Comparison of ENCODE assay signal across 12 mouse cellular contexts in the genomic region with DNA sequence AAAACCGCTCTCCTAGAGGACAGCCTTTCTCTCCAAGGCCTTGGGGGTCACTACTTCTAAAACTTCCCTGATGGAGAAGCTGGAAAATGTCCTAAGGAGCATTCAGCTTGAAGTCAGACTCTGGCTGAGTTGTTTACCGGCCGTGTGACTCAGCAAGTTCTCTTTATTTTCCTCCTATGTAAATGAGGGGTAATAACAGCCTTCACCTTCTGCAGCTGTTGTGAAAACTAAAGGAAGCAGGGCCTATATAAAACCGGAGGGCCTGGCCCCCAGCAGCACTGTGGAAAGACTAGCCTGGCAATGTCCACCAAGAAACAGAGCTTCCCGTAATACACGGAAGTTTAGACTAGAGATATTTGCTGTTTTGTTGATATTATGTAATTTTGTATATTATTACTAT.
A peak's percentile ranks its signal among the peaks of the same experiment; 100 is the strongest.
DNase-seq lines count a peak whose midpoint lies in the region; ATAC-seq and TF ChIP-seq lines count a peak whose summit lies in the region.
"Had no signal": no experiment of that assay in that cellular context is flagged by ENCODE, and none has a peak within 500 bp of the region (broad histone marks: within the 10 kb centered on the region; RNA-seq: fewer than 3 reads in every experiment).

No protein-coding gene starts in this region.

- no peak overlapping the region for H3K4me2 ChIP-seq in kidney, embryonic 15.5 days
- H3K4me2 ChIP-seq in forebrain, embryonic 13.5 days, result no peak overlapping the region
- 0 out of 2 replicates have a peak overlapping the region, but pooled peaks have one; percentile 1 for H3K4me2 ChIP-seq in liver, embryonic 13.5 days
- H3K4me2 ChIP-seq: embryonic facial prominence, embryonic 12.5 days had no signal

- no peaks in the 10 kb centered on the region for H3K9me3 ChIP-seq in kidney, embryonic 15.5 days (replicated peaks)
- no peaks in the 10 kb centered on the region for H3K9me3 ChIP-seq in forebrain, embryonic 13.5 days (replicated peaks)
- H3K9me3 ChIP-seq in liver, embryonic 13.5 days (replicated peaks), result no peaks in the 10 kb centered on the region
- H3K9me3 ChIP-seq: embryonic facial prominence, embryonic 12.5 days had no signal

- no peak overlapping the region for H3K27ac ChIP-seq in kidney, embryonic 15.5 days
- no peak overlapping the region for H3K27ac ChIP-seq in forebrain, embryonic 13.5 days
- no peak overlapping the region for H3K27ac ChIP-seq in liver, embryonic 13.5 days
- H3K27ac ChIP-seq in layer of hippocampus, adult 2 months, result no peak overlapping the region
- H3K27ac ChIP-seq: embryonic facial prominence, embryonic 12.5 days had no signal

- DNase-seq in kidney, adult 11 months, result peak; percentile 33
- peak; percentile 9 for DNase-seq in ES-CJ7 (ENCODE audit: low read depth, low spot score)
- no peak for DNase-seq in liver, embryonic 13.5 days
- no peak for DNase-seq in urinary bladder, postnatal 10 days (ENCODE audit: low spot score)
- no peak for DNase-seq in layer of hippocampus, adult 2 months (ENCODE audit: low spot score in 2 of 2)
- DNase-seq in left cerebral cortex, adult 18-20 months (ENCODE audit: low spot score in 2 of 2), result no peak
- DNase-seq: cerebellum, adult 2 months; gastrocnemius, postnatal 14 days; lung, adult 2 months had no signal

- H3K27me3 ChIP-seq in kidney, embryonic 15.5 days, result no peaks in the 10 kb centered on the region
- H3K27me3 ChIP-seq in forebrain, embryonic 13.5 days, result no peaks in the 10 kb centered on the region
- no peaks in the 10 kb centered on the region for H3K27me3 ChIP-seq in liver, embryonic 13.5 days
- H3K27me3 ChIP-seq: embryonic facial prominence, embryonic 12.5 days had no signal

- 46% methylated on average over 6 of the region's 6 CpGs for WGBS in kidney, embryonic 15.5 days
- WGBS in forebrain, embryonic 13.5 days, result 31% methylated on average over 6 of the region's 6 CpGs
- WGBS in liver, embryonic 13.5 days (ENCODE audit: insufficient replicate concordance), result 41% methylated on average over 6 of the region's 6 CpGs

- H3K9ac ChIP-seq in kidney, embryonic 15.5 days, result no peak overlapping the region
- no peak overlapping the region for H3K9ac ChIP-seq in forebrain, embryonic 13.5 days
- H3K9ac ChIP-seq in liver, embryonic 13.5 days, result no peak overlapping the region
- H3K9ac ChIP-seq: embryonic facial prominence, embryonic 12.5 days had no signal

- no peak for ATAC-seq in kidney, embryonic 15.5 days (replicated peaks; ENCODE audit: low FRiP score)
- ATAC-seq in forebrain, embryonic 13.5 days, result peak; percentile 65; the same call in 1 of the 2 replicates
- ATAC-seq in liver, embryonic 13.5 days (ENCODE audit: low read depth), result peak; percentile 69; the same call in 1 of the 2 replicates

- no peak for TF ChIP-seq CTCF in layer of hippocampus, adult 2 months (conservative IDR thresholded peaks at IDR 0.05)

- no peak overlapping the region for H3K4me3 ChIP-seq in kidney, embryonic 15.5 days (replicated peaks)
- no peak overlapping the region for H3K4me3 ChIP-seq in forebrain, embryonic 13.5 days
- H3K4me3 ChIP-seq in liver, embryonic 13.5 days (replicated peaks), result no peak overlapping the region
- H3K4me3 ChIP-seq in layer of hippocampus, adult 2 months, result no peak overlapping the region
- H3K4me3 ChIP-seq: embryonic facial prominence, embryonic 12.5 days had no signal

- peaks cover 42% of the 10 kb centered on the region for H3K4me1 ChIP-seq in kidney, embryonic 15.5 days
- peaks cover 31% of the 10 kb centered on the region for H3K4me1 ChIP-seq in forebrain, embryonic 13.5 days
- peaks cover 39% of the 10 kb centered on the region for H3K4me1 ChIP-seq in liver, embryonic 13.5 days (replicated peaks)

- H3K36me3 ChIP-seq in kidney, embryonic 15.5 days, result no peaks in the 10 kb centered on the region
- no peaks in the 10 kb centered on the region for H3K36me3 ChIP-seq in forebrain, embryonic 13.5 days (ENCODE audit: poor library complexity, severe bottlenecking)
- no peaks in the 10 kb centered on the region for H3K36me3 ChIP-seq in liver, embryonic 13.5 days
- H3K36me3 ChIP-seq: embryonic facial prominence, embryonic 12.5 days had no signal

Comparison
In these comparisons a context has a peak if more than half of its experiments do, and no peak if none do; other contexts are left out.
1. DNase-seq: peak in kidney, adult 11 months (single experiment) and ES-CJ7 (single experiment); none in liver, embryonic 13.5 days (single experiment), urinary bladder, postnatal 10 days (single experiment), layer of hippocampus, adult 2 months (0 of 2) and left cerebral cortex, adult 18-20 months (0 of 2).